Mouse (Mus musculus) heart, postnatal 14 days (tissue): ENCODE measurements at regions not wholly inside any gene's neighbourhood (a gene's known extent, or its start where the extent isn't known, plus 50 kb on each side); places are given as distances from the start of the nearest gene placed in this dataset.
"Not testable (repeated sequence)": the region's sequence is repeated elsewhere in the genome, so short reads cannot be mapped to it uniquely, and the experiment has no call there.

Experiments
- DNase-seq, 2 experiments: peaks; one replicate each; pipeline ENCODE4 v3.0.0; 2021 to 2022
- intact Hi-C: fragments of 180-260 bp; cut with DNase I; formaldehyde crosslinking; loops from one replicate; pipeline ENCODE4 v1.15.1; 2025

GRCm38 (mm10) chr8:96174996-96175395, 286.6 kb upstream of the Got2 start:
- intact Hi-C loops, result no loop called here
- no peak for DNase-seq

GRCm38 (mm10) chr8:96164933-96165332, 276.6 kb upstream of the Got2 start:
- DNase-seq, result no peak
- intact Hi-C loops, result no loop called here

GRCm38 (mm10) chr8:96159899-96160298, 271.6 kb upstream of the Got2 start:
- DNase-seq, result no peak
- intact Hi-C loops, result no loop called here

DNA sequence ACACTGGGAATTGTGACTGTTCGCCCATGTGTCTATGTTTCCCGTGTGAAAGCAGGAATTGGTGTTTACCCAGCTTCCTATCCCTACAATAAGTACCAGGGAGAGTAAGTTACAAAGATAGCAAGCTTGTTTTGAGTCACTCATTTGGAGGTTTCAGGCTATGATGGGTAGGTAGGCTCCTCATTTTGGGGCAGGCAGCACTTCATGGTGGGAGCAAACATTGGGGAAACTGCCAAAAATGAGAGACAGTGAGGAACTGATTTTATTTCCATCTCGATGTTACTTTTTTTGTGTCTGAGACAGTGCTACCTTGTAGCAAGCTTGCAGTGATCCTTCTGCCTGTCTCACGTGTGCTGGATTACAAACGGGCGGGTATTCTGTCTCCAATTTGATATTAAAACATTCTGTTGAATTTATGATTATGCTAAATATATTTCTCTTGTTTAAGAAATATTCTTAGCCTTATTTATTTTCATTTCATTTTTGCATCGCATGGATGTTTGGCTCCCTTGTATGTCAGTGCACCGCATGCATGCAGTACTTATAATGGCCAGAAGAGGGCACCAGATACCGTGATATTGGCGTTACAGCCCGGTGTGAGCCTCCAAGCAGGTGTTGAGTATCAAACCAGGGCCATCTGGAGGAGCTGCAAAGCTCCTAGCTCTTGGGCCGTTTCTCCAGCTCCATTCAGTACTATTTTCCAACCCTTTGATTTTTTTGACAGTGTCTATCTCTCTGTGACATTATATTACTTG, 264.3 kb upstream of the Got2 start:
- DNase-seq, result peak; percentile 31 to 69
- intact Hi-C loops, result no loop called here

GRCm38 (mm10) chr8:96152056-96152455, 263.7 kb upstream of the Got2 start:
- intact Hi-C loops, result no loop called here
- DNase-seq, result no peak

DNA sequence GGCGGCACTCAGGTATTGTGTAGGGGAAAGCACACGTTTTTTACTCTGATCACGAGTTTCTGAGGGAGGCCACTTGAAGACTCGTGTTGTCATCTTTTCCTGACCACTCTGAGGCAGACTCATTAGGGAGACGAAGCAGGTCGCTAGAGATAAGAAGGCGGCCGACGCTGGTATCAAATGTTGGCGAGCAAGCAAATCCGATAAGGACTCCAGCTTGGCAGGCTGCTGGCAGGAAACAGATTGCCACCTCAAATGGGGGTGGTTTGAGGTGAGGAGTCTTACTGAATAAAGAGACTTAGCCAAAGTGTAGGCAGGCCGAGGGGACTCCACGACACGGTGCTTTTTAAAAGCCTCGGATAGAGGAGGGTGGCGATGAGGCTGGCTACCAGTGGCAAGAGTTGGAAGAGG, 262.7 kb upstream of the Got2 start:
- peak in 1 of 2 experiments; percentile 3 for DNase-seq
- intact Hi-C loops, result no loop called here

DNA sequence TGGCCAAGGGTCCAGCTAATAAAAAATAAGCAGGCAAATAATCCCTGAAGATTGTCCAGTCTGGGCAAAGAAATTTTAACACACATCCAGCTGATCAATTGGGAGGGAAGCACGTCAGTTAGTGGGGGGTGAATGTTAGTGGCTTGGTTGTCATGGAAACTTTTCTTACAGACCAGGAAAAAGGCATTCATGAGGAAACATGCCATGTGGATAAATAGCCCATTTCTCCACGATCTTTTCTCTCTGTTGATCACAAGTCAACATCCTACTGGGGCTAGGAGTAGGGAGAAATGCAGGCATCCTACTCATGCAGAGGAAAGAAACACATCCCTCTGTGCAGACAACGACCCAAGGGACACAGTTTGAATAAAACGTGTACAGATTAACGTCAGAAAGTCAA, 243.8 kb upstream of the Got2 start:
- intact Hi-C loops, result no loop called here
- no peak for DNase-seq

DNA sequence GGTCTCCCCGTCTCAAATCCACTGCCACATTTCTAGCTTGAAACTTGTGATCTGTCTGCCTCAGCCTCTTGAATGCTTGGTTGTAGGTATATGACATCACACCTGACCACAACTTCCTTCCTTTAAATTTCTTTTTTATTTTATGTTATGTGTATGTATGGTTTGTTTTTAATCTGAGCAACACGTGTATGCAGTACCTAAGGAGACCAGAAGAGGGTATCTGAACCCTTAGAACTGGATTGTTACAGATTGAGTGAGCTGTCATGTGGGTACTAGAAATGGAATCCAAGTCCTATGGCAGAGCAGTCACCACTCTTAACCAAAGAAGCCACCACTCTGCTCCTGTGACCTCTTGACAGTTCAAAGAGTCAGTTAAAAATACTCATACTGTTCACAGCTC, 240.0 kb upstream of the Got2 start:
- intact Hi-C loops, result no loop called here
- DNase-seq, result no peak

DNA sequence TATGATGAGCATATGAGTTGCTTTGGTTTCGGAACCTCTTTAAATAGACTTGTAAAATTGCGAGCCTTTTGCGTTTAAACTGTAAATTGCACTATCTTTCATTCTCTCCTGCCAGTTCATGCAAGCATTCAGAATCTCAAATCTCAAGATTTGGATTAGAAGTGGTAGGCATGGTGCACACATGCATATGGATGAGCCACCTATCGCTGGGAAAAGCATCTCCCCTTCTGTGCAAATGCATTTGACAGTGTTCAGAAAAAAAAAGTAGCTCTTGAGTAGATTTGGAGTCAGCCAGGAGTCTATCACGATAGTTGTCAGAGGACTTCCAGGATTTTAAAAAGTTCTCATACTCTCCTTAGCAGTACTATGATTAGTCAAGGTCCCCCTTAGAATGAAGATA, 212.5 kb upstream of the Got2 start:
- DNase-seq, result no peak
- intact Hi-C loops, result no loop called here

GRCm38 (mm10) chr8:96092931-96093330, 204.6 kb upstream of the Got2 start:
- no peak for DNase-seq
- intact Hi-C loops, result no loop called here

DNA sequence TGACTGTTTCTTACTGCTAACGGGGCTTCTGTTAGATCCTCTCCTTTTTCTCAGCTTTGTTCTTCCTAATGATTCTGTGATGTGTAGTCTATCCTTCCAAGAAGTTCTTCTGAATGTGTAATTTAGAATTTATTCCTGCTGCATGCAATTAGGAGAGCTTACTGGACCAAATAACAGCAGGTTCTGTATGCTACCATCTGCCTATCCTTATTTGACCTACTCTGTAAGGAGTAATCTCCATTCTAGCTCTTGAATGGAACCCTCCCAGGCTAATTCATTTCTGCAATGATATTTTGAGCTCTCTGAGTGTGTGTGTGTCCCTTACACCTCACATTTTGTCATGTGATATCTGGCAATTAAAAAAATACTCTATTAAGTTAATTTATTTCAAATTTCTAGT, 201.9 kb upstream of the Got2 start:
- intact Hi-C loops, result no loop called here
- no peak for DNase-seq

DNA sequence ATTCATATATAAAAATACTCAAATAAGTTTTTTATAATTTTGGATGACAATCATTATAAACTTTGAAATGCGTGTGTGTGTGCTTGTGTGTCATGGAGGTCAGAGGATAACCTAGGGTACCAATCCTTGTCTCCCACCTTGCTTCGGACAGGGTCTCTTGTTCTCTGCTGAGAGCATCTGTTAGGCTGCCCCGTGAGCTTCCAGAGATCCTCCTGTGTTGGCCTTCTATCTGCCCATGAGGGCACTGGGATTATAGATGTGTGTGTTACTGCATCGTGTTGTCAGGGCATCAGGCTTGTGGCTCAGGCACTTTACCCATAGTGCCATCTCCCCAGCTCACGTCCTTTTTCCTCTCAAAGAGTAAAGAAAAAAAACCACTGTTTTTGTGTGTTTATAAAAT, 180.0 kb upstream of the Got2 start:
- intact Hi-C loops, result no loop called here
- no peak for DNase-seq

GRCm38 (mm10) chr8:96047686-96048085, 159.3 kb upstream of the Got2 start:
- no peak for DNase-seq
- intact Hi-C loops, result no loop called here

DNA sequence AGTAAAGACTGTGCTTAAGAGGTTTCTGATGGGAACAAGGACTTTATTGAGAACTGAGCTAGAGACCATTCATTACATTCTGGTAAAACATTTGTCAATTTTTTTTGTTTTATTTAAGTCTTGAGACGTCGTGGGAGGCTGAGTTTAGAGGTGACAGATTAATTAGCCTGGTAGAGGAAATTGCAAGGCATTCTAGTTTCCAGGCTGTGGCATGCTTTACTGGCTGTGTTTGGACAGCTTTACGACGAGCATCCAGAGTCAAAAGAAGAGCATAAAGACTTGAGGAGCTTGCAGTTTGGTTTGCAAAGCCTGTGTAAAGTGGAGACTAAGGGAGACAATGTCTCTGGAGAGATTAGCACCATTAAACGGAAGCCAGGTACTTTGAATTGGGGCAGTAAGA, 154.0 kb upstream of the Got2 start:
- intact Hi-C loops, result no loop called here
- DNase-seq, result no peak

DNA sequence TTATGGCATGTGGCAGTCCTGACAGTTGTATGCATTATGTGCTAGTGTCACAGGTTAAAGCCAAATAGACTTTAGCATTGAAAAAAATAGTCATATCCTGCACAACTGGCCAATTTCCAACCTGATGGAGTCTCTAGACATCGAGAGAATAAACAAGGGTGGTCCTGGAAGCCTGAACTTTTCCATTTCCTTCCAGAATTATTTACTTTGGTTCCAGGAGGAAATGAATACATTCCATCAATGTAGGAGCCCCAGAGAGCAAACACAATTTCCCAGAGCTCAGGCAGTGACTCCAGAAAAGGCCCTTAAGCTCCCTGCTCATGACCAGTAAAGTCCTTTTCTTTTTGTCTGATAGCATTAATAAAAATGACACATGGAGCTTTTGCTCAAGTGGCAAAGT, 151.9 kb upstream of the Got2 start:
- DNase-seq, result no peak
- intact Hi-C loops, result no loop called here

DNA sequence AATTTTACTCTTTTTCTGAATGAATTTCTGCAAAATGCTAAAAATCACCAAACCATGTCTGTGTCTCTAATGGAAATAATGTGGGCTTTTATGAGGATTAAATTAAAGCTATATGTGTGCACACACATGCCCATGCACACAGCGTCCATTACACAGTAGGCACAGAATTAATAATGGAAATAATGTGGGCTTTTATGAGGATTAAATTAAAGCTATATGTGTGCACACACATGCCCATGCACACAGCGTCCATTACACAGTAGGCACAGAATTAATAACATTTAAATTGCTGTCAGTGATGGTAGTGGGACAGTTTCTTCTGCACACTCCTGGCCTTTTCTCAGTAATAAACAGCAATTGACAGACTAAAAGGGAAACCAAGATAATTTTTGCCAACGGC, 130.4 kb upstream of the Got2 start:
- DNase-seq, intact Hi-C loops: not testable (repeated sequence)

GRCm38 (mm10) chr8:96012002-96012401, 123.7 kb upstream of the Got2 start:
- intact Hi-C loops, result no loop called here
- DNase-seq, result no peak

DNA sequence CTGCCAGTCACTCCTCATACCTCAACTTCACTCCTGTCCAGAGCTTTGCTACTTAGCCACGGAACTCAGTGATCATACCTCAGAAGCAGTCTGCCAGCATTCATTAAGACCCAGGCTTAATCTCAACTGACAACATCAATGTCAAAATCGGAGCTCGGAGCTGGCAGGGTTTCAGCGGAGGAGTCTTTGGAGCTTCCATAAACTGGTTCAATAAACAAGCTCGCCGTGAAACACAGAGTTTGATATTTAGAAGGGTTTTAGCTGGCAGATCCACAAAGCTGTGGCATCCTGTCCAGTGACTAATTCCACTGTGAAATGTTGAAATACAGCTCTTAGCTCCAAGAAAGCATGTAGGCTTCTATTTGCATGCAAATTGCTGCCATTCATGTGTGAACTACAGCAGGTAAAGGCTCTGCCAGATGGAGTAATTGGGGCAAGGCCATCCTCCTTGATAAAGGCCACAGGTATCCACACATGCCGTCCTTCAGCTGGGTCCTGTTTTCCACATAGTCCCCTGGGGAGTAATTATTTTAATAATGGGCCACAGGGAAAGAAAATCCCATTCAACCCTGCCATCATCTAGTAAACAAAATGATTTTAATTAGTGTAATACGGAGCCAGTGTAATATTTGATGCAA, 103.6 kb upstream of the Got2 start:
- no peak for DNase-seq
- intact Hi-C loops, result no loop called here

- intact Hi-C loops, result no loop called here
- DNase-seq, result no peak
These were observed 100.5 kb upstream of the Got2 start for GRCm38 (mm10) chr8:95988616-95989380.

GRCm38 (mm10) chr8:95987011-95987440, 98.7 kb upstream of the Got2 start:
- intact Hi-C loops, result no loop called here
- no peak for DNase-seq

- intact Hi-C loops, result no loop called here
- no peak for DNase-seq
These were observed 98.1 kb upstream of the Got2 start for GRCm38 (mm10) chr8:95986410-95986809.

GRCm38 (mm10) chr8:95983690-95984089, 95.3 kb upstream of the Got2 start:
- intact Hi-C loops, result no loop called here

More at GRCm38 (mm10) chr8:95983690-95984089, 95.3 kb upstream of the Got2 start:
- DNase-seq, result no peak
